Comparison of ENCODE assay signal across 24 mouse cellular contexts in genomic region chr3:57515044-57515443, GRCm38 (mm10).
DNase-seq lines count a peak whose midpoint lies in the region; ATAC-seq and TF ChIP-seq lines count a peak whose summit lies in the region.
"Had no signal": no experiment of that assay in that cellular context is flagged by ENCODE, and none has a peak within 500 bp of the region (broad histone marks: within the 10 kb centered on the region; RNA-seq: fewer than 3 reads in every experiment).

No protein-coding gene starts in this region.

- POLR2A ChIA-PET in Patski (lab: Charles Lee), result no interaction called here

- DNase-seq in heart, adult 2 months, result no peak
- no peak for DNase-seq in layer of hippocampus, adult 2 months (ENCODE audit: low spot score in 2 of 2)
- DNase-seq in layer of hippocampus, postnatal 14 days (ENCODE audit: low spot score in 2 of 2), result no peak
- no peak for DNase-seq in Patski (ENCODE audit: low read depth, low spot score)
- DNase-seq: adrenal gland, adult 2 months; adrenal gland, postnatal 25 days; cerebellum, adult 2 months; cerebellum, postnatal 14 days; embryo, embryonic 11 days; heart, postnatal 10 days; heart, postnatal 4 days had no signal

- no peak for TF ChIP-seq POLR2A in heart, adult 2 months (IDR thresholded peaks at IDR 0.05; ENCODE audit: insufficient read depth, low read depth, low read length)

- no peak overlapping the region for H3K4me3 ChIP-seq in heart, adult 2 months
- no peak overlapping the region for H3K4me3 ChIP-seq in heart, embryonic 11.5 days (ENCODE audit: low read depth, low read length)
- no peak overlapping the region for H3K4me3 ChIP-seq in layer of hippocampus, adult 2 months
- no peak overlapping the region for H3K4me3 ChIP-seq in E14TG2a.4 (replicated peaks; ENCODE audit: low read length)
- no peak overlapping the region for H3K4me3 ChIP-seq in liver, embryonic 12.5 days
- H3K4me3 ChIP-seq: embryonic facial prominence, embryonic 15.5 days; erythroblast, embryonic 14.5 days; forebrain, embryonic 10.5 days; hindbrain, embryonic 12.5 days had no signal

- peaks cover 33% of the 10 kb centered on the region for H3K36me3 ChIP-seq in heart, adult 2 months (ENCODE audit: control insufficient read depth, insufficient read depth, low read length)
- H3K36me3 ChIP-seq in heart, embryonic 11.5 days (ENCODE audit: control insufficient read depth, insufficient read depth, low read length), result no peaks in the 10 kb centered on the region
- no peaks in the 10 kb centered on the region for H3K36me3 ChIP-seq in E14TG2a.4 (ENCODE audit: insufficient read depth, low read length)
- no peaks in the 10 kb centered on the region for H3K36me3 ChIP-seq in liver, embryonic 12.5 days
- H3K36me3 ChIP-seq: embryonic facial prominence, embryonic 15.5 days; forebrain, embryonic 10.5 days; G1E; hindbrain, embryonic 12.5 days had no signal

- in situ Hi-C loops in Patski (cut with MboI; ENCODE audit: low pct_unique_long_range_greater_than_20kb), result no loop called here

- intact Hi-C loops in heart, adult 2 months (cut with DNase I), result no loop called here

- peaks cover 11% of the 10 kb centered on the region for H3K79me2 ChIP-seq in heart, adult 2 months (replicated peaks; ENCODE audit: control insufficient read depth, insufficient read depth, low read length)

- H3K4me1 ChIP-seq in heart, adult 2 months (ENCODE audit: control insufficient read depth, insufficient read depth, low read length), result peaks cover 29% of the 10 kb centered on the region
- H3K4me1 ChIP-seq in heart, embryonic 11.5 days (ENCODE audit: control insufficient read depth, insufficient read depth, low read length), result no peaks in the 10 kb centered on the region
- H3K4me1 ChIP-seq in E14TG2a.4 (replicated peaks; ENCODE audit: low read depth, low read length), result peaks cover 17% of the 10 kb centered on the region
- H3K4me1 ChIP-seq in liver, embryonic 12.5 days, result no peaks in the 10 kb centered on the region
- H3K4me1 ChIP-seq: hindbrain, embryonic 12.5 days had no signal

- H3K9ac ChIP-seq in heart, adult 2 months (ENCODE audit: low read depth, low read length), result no peak overlapping the region
- H3K9ac ChIP-seq in heart, embryonic 11.5 days (ENCODE audit: low read depth, low read length), result no peak overlapping the region
- no peak overlapping the region for H3K9ac ChIP-seq in liver, embryonic 12.5 days
- H3K9ac ChIP-seq: embryonic facial prominence, embryonic 15.5 days; hindbrain, embryonic 12.5 days had no signal

- no peaks in the 10 kb centered on the region for H3K27me3 ChIP-seq in heart, adult 2 months (ENCODE audit: control insufficient read depth, insufficient read depth, low read length)
- no peaks in the 10 kb centered on the region for H3K27me3 ChIP-seq in heart, embryonic 11.5 days (ENCODE audit: control insufficient read depth, insufficient read depth, low read length)
- H3K27me3 ChIP-seq in E14TG2a.4 (ENCODE audit: insufficient read depth, low read length) (no peaks in the 10 kb centered on the region), Patski (no peaks in the 10 kb centered on the region)
- no peaks in the 10 kb centered on the region for H3K27me3 ChIP-seq in liver, embryonic 12.5 days (replicated peaks)
- H3K27me3 ChIP-seq: CH12.LX; embryonic facial prominence, embryonic 15.5 days; hindbrain, embryonic 12.5 days had no signal

- 95% methylated on average over 7 of the region's 7 CpGs for WGBS in heart, adult 2 months
- 91% methylated on average over 7 of the region's 7 CpGs for WGBS in heart, embryonic 11.5 days (ENCODE audit: insufficient replicate concordance)
- 80% methylated on average over 7 of the region's 7 CpGs for WGBS in liver, embryonic 12.5 days (ENCODE audit: insufficient replicate concordance)

- CTCF ChIA-PET in Patski (lab: Charles Lee), result interaction anchor here (1.3 to 1.9 kb wide), 2 partner anchors 10 to 45 kb away, joined by 3 to 10 read pairs; no protein-coding TSS in a partner anchor

- H3K9me3 ChIP-seq in heart, embryonic 11.5 days (replicated peaks; ENCODE audit: control insufficient read depth, low read length), result no peaks in the 10 kb centered on the region
- no peaks in the 10 kb centered on the region for H3K9me3 ChIP-seq in E14TG2a.4 (ENCODE audit: low read length)
- no peaks in the 10 kb centered on the region for H3K9me3 ChIP-seq in liver, embryonic 12.5 days (replicated peaks)
- H3K9me3 ChIP-seq: embryonic facial prominence, embryonic 15.5 days; forebrain, embryonic 10.5 days; hindbrain, embryonic 12.5 days had no signal

- no peak overlapping the region for H3K4me2 ChIP-seq in heart, embryonic 11.5 days
- no peak overlapping the region for H3K4me2 ChIP-seq in liver, embryonic 12.5 days
- H3K4me2 ChIP-seq: embryonic facial prominence, embryonic 15.5 days; hindbrain, embryonic 12.5 days had no signal

- ATAC-seq in heart, embryonic 11.5 days (replicated peaks; ENCODE audit: insufficient number of reproducible peaks, low FRiP score, low TSS enrichment), result no peak
- ATAC-seq in Patski, result no peak
- no peak for ATAC-seq in liver, embryonic 12.5 days
- ATAC-seq: activated CD4-positive, CD25-positive, alpha-beta regulatory T cell, adult 4 months; forebrain, embryonic 14.5 days; hindbrain, embryonic 16.5 days; inflammation-experienced regulatory T-cells, adult 6 months had no signal

- TF ChIP-seq EP300 in heart, adult 2 months (IDR thresholded peaks at IDR 0.05; ENCODE audit: insufficient read depth, low read depth, low read length), result no peak

- TF ChIP-seq CTCF in heart, adult 2 months (IDR thresholded peaks at IDR 0.05), result peak; percentile 33
- TF ChIP-seq CTCF in layer of hippocampus, adult 2 months (conservative IDR thresholded peaks at IDR 0.05), result peak; percentile 33
- TF ChIP-seq CTCF in E14TG2a.4 (conservative IDR thresholded peaks at IDR 0.05; ENCODE audit: low read length) (0 out of 2 replicates have a peak, but pooled peaks have one; percentile 5), Patski (IDR thresholded peaks at IDR 0.05) (peak; percentile 44)

- peak overlapping the region; percentile 61 for H3K27ac ChIP-seq in heart, adult 2 months
- H3K27ac ChIP-seq in heart, embryonic 11.5 days (ENCODE audit: low read depth, low read length), result no peak overlapping the region
- no peak overlapping the region for H3K27ac ChIP-seq in layer of hippocampus, adult 2 months
- no peak overlapping the region for H3K27ac ChIP-seq in liver, embryonic 12.5 days
- H3K27ac ChIP-seq: embryonic facial prominence, embryonic 15.5 days; forebrain, embryonic 10.5 days; hindbrain, embryonic 12.5 days had no signal
